Mouse (Mus musculus) liver, embryonic 14.5 days (tissue): ENCODE results near the gene Psrc1. TPM values are rescaled to one million over a fixed set of nuclear protein-coding genes. Genes with fewer than 3 reads are reported as not detected.

ENCODE experiments used
- ATAC-seq: fragments of 200-750 bp; cut with Nextera tagmentation; 2 replicates; pipeline ENCODE4 v1.8.0; 2017; ENCODE audit warnings: moderate number of reproducible peaks, mild to moderate bottlenecking, moderate library complexity; ENCODE audit not compliant: insufficient read depth
- DNase-seq, 3 experiments: peaks; one replicate each; pipeline ENCODE4 v3.0.0-alpha.2; 2012 to 2013; ENCODE audit warnings: low read depth in 3 of 3, low spot score in 3 of 3
- H3K27ac ChIP-seq: fragments of 300-500 bp; sonication (generic); 2 replicates; pipeline ENCODE4 v1.5.1; 2014; ENCODE audit warnings: moderate library complexity, mild to moderate bottlenecking, control low read depth, inconsistent platforms
- H3K27me3 ChIP-seq: fragments of 300-500 bp; sonication (generic); 2 replicates; pipeline ENCODE4 v1.6.1; 2014; ENCODE audit warnings: mild to moderate bottlenecking, low read length, moderate library complexity; ENCODE audit not compliant: control insufficient read depth, insufficient read depth
- H3K36me3 ChIP-seq: fragments of 300-500 bp; sonication (generic); replicated peaks from 2 replicates; pipeline ENCODE4 v1.6.1; 2014; ENCODE audit warnings: low read depth; ENCODE audit not compliant: control insufficient read depth, insufficient read depth
- H3K4me1 ChIP-seq, 2 experiments: fragments of 200-500 bp in 1 of 2; fragments of 300-500 bp in 1 of 2; sonication (generic) in 1 of 2; replicated peaks; 2 replicates each; pipeline ENCODE4 v1.6.1; 2012 to 2014; ENCODE audit warnings: antibody characterized with exemption in 1 of 2, inconsistent platforms in 1 of 2, low read length in 1 of 2; ENCODE audit not compliant: control insufficient read depth in 2 of 2, insufficient read depth in 2 of 2
- H3K4me2 ChIP-seq: fragments of 300-500 bp; sonication (generic); 2 replicates; pipeline ENCODE4 v1.6.1; 2014; ENCODE audit warnings: low read depth, mild to moderate bottlenecking, control low read depth, moderate library complexity
- H3K4me3 ChIP-seq, 2 experiments: fragments of 200-500 bp in 1 of 2; fragments of 300-500 bp in 1 of 2; sonication (generic) in 1 of 2; 2 replicates each; pipeline ENCODE4 v1.5.1; 2012 to 2014; ENCODE audit warnings: low read depth in 2 of 2, low read length in 2 of 2, mild to moderate bottlenecking in 2 of 2, control low read depth in 1 of 2, inconsistent platforms in 1 of 2, moderate library complexity in 1 of 2; ENCODE audit not compliant: insufficient read depth in 1 of 2
- H3K9ac ChIP-seq: fragments of 300-500 bp; sonication (generic); replicated peaks from 2 replicates; pipeline ENCODE4 v1.6.1; 2014; ENCODE audit warnings: mild to moderate bottlenecking, control low read depth, moderate library complexity
- H3K9me3 ChIP-seq: fragments of 300-500 bp; sonication (generic); 2 replicates; pipeline ENCODE4 v1.6.1; 2016; ENCODE audit warnings: low read length, mixed read lengths; ENCODE audit not compliant: control insufficient read depth
- CTCF ChIP-seq: IDR thresholded peaks from 2 replicates; pipeline ENCODE4 v1.5.1; 2016; ENCODE audit warnings: antibody characterized with exemption, low read depth, control low read depth
- EP300 ChIP-seq: IDR thresholded peaks from 2 replicates; pipeline ENCODE4 v1.6.1; 2016; ENCODE audit warnings: antibody characterized with exemption, low read depth
- WGBS: fragments of 180-500 bp; shearing (Covaris S2); extraction: QIAGEN DNeasy Blood & Tissue Kit; methylation state at CpG from one replicate; pipeline ENCODE4 v1.1.7; 2014; ENCODE audit not compliant: insufficient replicate concordance; 5-methylcytosine and 5-hydroxymethylcytosine counted together
- polyA plus RNA-seq, 2 experiments: library from polyadenylated mRNA; depleted of rRNA in 1 of 2; stranded (reverse) in 1 of 2; unstranded in 1 of 2; fragments of >200 nt; fragmentation: Nextera tagmentation in 1 of 2; extraction: Ambion mirVana in 1 of 2; gene quantifications; 2 replicates each; pipeline versions ENCODE4 v1.2.1 to v1.2.3; 2012 to 2014

The Psrc1 gene
- polyA plus RNA-seq, 2 experiments, result 12.3 to 20.3 TPM

DNA sequence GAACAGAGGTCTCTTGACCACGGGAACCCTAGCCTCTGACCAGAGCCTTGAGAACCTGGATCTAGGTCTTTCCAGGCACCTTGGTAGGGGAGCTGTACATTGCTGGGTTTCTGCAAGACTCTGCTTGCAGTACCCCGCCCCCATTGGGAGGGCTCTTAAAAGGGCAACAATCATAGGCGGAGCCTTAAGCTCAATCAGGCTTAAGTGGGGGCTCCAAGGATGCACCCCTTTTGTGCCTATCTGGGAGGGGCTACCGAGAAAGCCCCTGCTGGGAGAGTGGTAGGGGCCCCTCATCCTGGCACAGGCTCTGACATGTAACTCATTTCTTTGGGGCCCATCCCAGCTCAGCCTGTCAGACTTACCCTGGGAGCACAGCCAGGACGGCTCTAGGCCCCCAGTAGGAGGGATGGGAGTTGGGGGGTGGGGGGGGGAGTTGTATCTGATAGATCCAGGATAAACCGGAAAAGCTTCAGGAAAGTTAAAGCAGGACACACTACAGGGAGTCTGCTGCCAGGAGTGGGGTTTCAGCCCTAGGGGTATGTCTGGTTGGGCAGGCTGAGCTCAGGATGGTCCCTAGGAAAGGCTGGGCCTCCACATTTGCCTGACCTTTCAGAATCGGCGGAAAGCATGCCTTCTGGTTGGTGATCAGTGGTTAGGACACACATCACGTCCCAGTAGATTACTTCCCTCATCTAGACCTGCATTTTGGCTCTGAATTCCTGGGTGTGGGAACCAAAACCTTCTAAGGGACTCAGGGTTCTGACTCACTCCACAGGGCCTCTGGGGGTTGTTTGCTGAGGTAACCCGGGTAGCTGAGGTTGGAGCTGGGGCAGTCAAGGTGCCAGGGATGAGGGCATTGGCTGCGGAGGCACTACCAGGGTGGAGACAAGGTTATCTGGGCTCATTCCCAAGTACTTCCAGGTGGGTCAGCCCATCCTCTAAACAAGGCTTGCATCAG lies 40.5 kb downstream of the Psrc1 start:
- DNase-seq (no peak), ATAC-seq (peak; percentile 27; the same call in 1 of the 2 replicates)
- H3K9me3 ChIP-seq, result no peaks in the 10 kb centered on the region
- no peak overlapping the region for H3K27ac ChIP-seq
- TF ChIP-seq EP300 (no peak), CTCF (no peak)
- H3K4me2 ChIP-seq, result no peak overlapping the region
- H3K4me1 ChIP-seq, result peaks cover 2 to 3% of the 10 kb centered on the region in 2 experiments; a peak in 2 of 4 replicates
- H3K9ac ChIP-seq, result no peak overlapping the region
- H3K4me3 ChIP-seq, result no peak overlapping the region
- H3K36me3 ChIP-seq, result peaks cover 34% of the 10 kb centered on the region
- WGBS, result 23% methylated on average over 11 of the region's 11 CpGs
- H3K27me3 ChIP-seq, result no peaks in the 10 kb centered on the region

- WGBS, result 82% methylated on average over 7 of the region's 7 CpGs
- no peak for ATAC-seq
- H3K4me3 ChIP-seq, result no peak overlapping the region
- peaks cover 2 to 3% of the 10 kb centered on the region in 2 experiments; a peak in 2 of 4 replicates for H3K4me1 ChIP-seq
- no peaks in the 10 kb centered on the region for H3K9me3 ChIP-seq
- H3K9ac ChIP-seq, result no peak overlapping the region
- no peak overlapping the region for H3K4me2 ChIP-seq
- no peak overlapping the region for H3K27ac ChIP-seq
- TF ChIP-seq CTCF (no peak), EP300 (no peak)
- no peaks in the 10 kb centered on the region for H3K27me3 ChIP-seq
- DNase-seq, result no peak
- H3K36me3 ChIP-seq, result peaks cover 43% of the 10 kb centered on the region
Measured at GRCm38 (mm10) chr3:108424944-108425623, 41.4 kb downstream of the Psrc1 start.

GRCm38 (mm10) chr3:108425624-108426018 lies 42.0 kb downstream of the Psrc1 start:
- Histone ChIP-seq H3K4me2 (no peak overlapping the region), H3K27me3 (no peaks in the 10 kb centered on the region), H3K36me3 (peaks cover 43% of the 10 kb centered on the region), H3K9me3 (no peaks in the 10 kb centered on the region), H3K27ac (no peak overlapping the region), H3K9ac (no peak overlapping the region), H3K4me1 (peaks cover 2 to 3% of the 10 kb centered on the region in 2 experiments; a peak in 2 of 4 replicates), H3K4me3 (no peak overlapping the region)
- WGBS, result 81% methylated on average over 6 of the region's 6 CpGs
- ATAC-seq (no peak), DNase-seq (no peak)
- no peak for TF ChIP-seq CTCF
- TF ChIP-seq EP300, result no peak

- Histone ChIP-seq H3K27me3 (no peaks in the 10 kb centered on the region), H3K27ac (no peak overlapping the region), H3K36me3 (peaks cover 75% of the 10 kb centered on the region), H3K4me1 (no peaks in the 10 kb centered on the region), H3K9me3 (no peaks in the 10 kb centered on the region), H3K9ac (no peak overlapping the region), H3K4me3 (no peak overlapping the region), H3K4me2 (no peak overlapping the region)
- TF ChIP-seq EP300 (no peak), CTCF (no peak)
- WGBS, result 87% methylated on average over 13 of the region's 13 CpGs
- DNase-seq (no peak), ATAC-seq (no peak)
Measured at GRCm38 (mm10) chr3:108432542-108433187, 49.0 kb downstream of the Psrc1 start.
